Mouse (Mus musculus): ENCODE results near the gene Fam98a. TPM values are rescaled to one million over a fixed set of nuclear protein-coding genes. Genes with fewer than 3 reads are reported as not detected.

Fam98a gene
- 10 to 100 TPM; 35.9 to 38.4 TPM for total RNA-seq (2021)

DNA sequence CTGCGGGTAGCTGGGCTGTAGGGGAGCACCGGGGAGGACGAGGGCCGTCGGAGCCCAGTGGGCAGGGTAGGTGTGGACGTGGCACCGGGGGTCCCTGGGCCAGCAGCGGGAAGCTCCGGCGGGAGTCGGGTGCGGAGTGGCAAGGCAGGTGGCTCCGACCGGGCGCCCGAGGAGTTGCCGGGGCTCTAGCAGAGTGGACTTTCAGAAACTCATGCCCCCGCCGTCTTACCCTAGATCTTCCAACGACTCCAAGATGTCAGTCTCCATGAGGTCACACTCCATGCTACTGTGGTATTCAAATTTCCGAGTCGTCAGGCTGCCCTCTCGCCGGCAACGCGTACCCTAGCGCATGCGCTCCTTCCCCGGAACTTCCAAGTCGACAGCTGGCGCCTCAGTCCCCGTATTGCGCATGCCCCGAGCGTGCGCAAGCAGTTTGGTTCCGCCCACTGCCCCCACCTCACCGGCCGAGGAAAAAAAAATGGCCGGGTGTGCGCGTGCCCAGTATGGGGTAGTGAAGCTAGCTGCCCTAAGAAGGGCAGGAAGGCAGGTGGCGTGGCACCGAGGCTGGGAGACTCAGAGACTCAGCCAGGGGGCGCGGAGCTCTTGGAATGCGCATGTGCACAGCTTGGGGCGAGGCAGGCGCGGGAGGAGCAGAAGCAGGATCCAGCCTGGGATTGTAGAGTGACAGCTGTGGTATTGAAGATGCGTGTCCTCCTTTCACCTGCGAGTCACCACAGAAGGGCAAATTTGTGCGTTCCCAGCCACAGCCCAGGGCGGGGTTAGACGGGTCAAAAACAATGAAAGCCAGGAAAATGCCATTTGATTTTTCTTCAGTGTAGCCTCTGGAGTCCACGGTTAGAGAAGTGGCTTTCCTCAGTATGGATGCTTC, at the start of gene Fam98a:
Gene Fam98a, minus strand, starts transcription at position 435 of the 889 bp plus-strand sequence.
- intact Hi-C loops (cut with DNase I): no loop called here
- peak; percentile 99 for DNase-seq

DNA sequence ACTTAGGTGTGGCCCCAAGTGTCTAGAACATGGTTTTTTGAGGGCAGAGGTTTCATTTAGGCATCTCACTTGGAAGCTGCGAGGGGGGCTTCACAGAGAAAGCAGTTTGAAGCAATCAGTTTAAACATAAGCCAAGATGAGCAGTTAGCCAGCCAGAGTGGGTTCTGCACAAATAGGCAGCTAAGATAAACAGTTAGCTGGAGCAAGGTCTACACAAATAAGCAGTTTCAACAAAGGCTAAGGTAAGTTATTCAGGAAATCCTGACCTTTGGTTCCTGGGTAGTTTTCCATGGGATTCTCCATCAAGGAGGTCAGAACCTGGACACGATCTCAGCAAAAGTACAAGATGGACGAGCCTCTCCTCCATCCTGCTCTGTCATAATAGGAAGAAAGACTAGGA, 46.9 kb upstream of the Fam98a start:
- no peak for DNase-seq
- intact Hi-C loops (cut with DNase I): no loop called here

DNA sequence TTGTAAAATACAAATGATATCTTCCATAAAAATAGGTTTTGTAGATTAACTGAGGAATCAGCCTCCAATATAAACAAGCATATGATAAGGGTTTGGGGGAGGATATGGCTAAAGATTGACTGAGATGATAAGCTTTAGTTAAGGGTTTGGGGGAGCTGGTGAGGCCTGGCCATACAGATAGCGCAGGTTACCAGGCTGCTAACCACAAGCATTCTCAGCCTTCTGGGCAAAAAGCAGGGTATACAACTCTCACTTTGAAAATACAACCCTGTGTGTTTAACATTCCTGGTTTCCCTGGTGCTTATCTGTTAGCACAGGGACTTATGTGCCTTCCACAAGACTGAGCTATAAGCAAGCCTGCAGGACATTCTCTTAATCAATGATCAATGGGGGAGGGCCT, 31.0 kb upstream of the Fam98a start:
- intact Hi-C loops (cut with DNase I): no loop called here
- no peak for DNase-seq

DNA sequence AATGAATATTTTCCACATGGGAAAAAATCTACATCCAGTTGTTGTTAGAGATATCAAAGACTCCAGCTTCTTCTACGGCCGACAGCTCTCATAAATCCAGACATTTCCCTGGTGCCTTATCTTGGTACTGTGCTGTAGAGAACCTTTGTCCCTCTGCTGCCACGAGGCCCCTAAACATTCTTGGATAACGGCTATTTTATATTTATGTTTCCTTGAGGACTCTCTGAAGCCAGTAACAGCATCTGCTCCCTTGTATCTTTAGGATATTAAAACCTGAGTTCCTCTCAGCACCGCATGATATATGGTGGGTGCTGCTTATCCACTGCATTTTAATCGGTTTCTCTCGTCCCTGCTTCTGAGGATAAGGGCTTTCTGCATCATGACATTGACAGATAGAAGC, 23.9 kb upstream of the Fam98a start:
- DNase-seq: no peak
- intact Hi-C loops (cut with DNase I): no loop called here

DNA sequence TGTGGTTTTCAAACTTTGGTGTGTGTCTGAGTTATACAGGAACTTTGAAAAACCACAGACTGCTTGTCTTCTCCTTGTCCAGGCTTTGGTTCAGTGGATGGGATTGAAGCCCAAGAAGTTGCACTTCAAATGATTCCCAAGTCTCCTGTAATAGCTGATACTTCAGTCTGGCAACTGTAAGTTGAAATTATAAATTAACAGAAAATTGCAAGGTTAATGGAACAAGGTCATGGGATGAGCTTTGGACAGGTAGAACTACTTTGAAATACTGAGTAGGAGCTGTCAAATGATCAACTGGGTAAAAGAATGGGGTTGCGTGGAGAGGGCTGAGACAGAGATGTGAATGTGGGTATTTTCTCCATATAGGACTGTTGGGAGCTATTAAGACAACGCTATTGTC, 6.3 kb upstream of the Fam98a start:
- intact Hi-C loops (cut with DNase I): no loop called here
- no peak for DNase-seq

DNA sequence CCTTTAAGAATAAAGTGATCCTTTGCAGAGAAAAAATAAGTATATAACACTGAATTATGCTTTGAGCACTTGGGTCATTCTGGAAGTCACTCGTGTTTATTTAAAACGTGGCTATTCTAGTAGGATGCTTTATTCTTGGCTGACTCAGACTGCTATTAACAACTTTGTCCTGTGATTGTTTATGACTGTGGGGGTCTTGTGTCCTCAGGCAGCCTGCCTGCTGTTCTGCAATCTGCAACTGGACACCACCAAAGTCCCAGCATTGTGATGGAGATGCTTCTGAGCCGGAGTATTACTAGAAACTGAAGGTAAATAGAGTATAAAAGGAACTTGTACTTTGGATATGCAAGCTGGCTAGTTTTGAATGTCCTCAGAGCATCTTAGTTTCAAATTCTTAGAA, 5.3 kb upstream of the Fam98a start:
- DNase-seq: no peak
- intact Hi-C loops (cut with DNase I): no loop called here

DNA sequence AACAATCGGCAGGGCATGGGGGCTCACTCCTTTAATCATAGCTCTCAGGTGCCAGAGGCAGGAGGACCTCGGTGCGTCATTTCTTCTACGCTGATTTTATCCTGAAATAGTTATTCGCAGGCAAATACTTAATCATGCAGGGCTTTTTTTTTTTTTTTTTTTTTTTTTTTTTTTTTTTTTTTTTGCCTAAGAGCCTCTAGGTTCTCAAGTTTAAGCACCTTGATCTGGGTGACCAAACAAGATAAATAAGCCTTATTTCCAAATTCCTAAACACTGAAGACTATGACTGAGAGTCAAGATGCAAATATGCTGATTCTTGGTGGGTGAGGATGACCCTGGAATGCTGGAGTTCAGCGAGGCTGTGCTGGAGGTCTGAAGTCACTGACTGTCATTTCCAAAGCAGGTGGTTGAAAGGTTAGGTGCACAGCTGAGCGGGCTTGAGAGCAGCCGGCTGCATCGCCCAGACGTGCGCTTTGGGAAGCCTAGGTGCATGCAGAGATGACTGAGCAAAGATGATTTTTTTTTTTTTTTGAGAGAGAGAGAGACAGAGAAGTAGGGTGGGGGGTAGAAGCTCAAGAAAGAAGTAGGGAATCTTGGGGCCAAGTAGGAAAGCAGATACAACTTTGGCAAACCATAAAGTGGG, 854 bp downstream of the Fam98a start:
- intact Hi-C loops (cut with DNase I): no loop called here
- peak in 1 of 2 experiments; percentile 12 for DNase-seq

DNA sequence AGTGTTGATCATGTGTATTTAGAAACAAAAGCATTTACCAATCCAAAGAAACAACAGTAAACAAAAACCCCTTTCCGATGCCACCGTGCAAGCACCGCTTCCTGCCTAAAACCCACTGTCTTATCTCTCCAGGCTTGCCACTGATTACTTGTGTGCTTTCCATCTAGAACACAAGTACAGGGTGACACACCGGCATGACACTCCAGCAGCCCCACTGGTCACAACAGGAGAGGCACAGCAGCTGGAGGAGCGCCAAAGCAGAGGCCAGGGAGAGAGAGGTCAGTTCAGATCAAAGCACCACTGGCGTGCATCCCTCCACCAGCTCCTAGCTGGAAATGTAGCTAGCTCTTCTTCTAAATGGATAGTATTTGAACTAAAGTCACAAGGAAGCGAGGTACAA, 7.5 kb downstream of the Fam98a start:
- intact Hi-C loops (cut with DNase I): no loop called here
- DNase-seq: peak; percentile 49 to 52

DNA sequence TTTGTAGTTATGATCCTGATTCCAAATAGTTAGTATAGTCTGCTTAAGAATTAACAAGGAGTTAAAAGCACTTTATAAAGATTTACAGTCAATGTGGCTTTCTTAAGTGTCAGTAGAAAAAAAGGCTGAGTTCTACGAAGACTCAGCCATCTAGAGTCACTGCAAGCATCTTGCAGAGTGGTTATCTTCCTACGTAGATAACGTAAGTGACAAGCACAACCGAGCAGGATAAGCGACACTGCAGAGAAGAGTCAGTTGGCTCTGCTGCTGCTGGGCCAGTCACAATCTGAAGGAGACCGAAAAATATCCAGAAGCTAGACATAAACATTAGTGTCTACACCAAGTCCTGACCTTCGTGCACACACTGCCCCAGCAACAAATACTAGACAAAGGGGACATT, 8.3 kb downstream of the Fam98a start:
- no peak for DNase-seq
- intact Hi-C loops (cut with DNase I): no loop called here

DNA sequence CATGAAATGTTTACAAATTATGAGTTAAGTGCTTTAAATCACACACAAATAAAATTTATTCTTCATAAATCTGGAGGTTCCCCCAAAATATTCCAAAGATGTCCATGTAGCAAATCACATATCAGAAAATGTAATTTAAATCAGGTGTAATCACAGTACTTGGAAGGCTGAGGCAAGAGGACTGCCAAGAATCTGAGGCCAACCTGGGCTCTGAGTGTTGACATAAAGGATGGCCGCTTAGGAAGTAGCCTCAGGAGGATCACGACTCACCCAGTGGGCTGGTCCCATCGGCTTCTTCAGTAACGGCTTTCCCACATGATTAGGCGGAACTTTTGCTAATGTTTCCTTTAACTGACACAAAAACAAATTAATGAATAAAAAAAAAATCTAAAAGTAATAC, 11.9 kb downstream of the Fam98a start:
- intact Hi-C loops (cut with DNase I): loop anchor here (5.0 to 10.0 kb wide), 4 partner anchors 135 to 805 kb away; no protein-coding TSS in a partner anchor
- peak in 1 of 2 experiments; percentile 21 for DNase-seq

DNA sequence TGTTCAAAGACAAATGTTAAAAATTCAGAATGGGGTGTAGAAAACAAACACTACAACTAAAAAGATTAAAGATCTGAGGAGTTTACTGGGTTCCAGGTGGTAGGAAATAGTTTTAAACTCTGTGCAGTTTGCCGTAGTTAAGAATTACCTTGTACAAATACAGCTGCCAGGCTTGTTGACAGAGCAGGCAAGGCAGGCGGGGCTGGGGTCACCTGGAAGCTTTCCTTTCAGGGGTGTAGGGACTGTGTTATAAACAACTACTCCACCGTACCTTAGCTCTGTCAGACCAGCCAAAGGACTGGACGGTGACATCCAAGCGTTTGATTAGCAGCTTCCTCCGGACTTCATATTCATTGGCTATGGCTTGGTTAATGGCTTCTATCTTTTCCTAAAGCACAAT, 12.6 kb downstream of the Fam98a start:
- intact Hi-C loops (cut with DNase I): loop anchor here (5.0 to 10.0 kb wide), 4 partner anchors 134 to 804 kb away; no protein-coding TSS in a partner anchor
- no peak for DNase-seq

DNA sequence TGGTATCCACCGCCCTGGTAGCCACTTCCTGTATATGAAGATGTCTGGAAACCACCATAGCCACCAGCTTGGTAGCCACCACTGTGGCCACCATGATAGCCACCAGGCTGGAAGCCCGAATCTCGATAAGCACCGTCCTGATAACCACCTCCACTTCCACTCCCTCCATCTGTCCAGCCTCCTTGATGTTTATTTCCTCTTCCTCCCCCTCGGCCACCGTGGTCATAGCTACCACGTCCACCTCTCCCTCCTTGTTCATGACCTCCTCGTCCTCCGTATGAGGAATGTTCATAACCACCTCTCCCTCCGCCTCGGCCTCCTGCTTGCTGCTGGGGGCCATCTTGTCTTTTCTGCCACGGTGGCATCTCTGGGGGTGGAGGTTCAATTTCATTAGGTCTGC, 13.3 kb downstream of the Fam98a start:
- no peak for DNase-seq
- intact Hi-C loops (cut with DNase I): loop anchor here (5.0 to 10.0 kb wide), 4 partner anchors 134 to 804 kb away; no protein-coding TSS in a partner anchor

DNA sequence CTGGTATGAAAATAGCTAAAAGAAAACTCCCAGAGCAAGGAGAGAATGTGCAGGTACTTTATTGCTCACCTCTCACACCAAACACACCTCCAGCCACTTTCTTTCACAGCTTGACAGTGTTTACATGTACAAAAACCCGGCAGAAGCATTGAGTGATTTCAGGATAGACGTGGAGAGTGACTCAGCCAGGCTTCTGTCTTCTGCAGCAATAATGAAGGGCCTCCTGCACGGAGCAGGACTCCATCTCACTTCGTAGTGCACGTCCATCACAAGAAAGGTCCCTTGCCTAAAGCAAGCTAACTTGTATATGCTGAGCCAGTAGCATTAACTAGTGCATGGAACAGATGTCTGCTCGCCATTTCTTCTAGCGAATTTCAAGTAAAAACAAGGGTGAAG, 14.7 kb downstream of the Fam98a start:
- intact Hi-C loops (cut with DNase I): loop anchor here (5.0 to 10.0 kb wide), 4 partner anchors 132 to 802 kb away; no protein-coding TSS in a partner anchor
- no peak for DNase-seq

DNA sequence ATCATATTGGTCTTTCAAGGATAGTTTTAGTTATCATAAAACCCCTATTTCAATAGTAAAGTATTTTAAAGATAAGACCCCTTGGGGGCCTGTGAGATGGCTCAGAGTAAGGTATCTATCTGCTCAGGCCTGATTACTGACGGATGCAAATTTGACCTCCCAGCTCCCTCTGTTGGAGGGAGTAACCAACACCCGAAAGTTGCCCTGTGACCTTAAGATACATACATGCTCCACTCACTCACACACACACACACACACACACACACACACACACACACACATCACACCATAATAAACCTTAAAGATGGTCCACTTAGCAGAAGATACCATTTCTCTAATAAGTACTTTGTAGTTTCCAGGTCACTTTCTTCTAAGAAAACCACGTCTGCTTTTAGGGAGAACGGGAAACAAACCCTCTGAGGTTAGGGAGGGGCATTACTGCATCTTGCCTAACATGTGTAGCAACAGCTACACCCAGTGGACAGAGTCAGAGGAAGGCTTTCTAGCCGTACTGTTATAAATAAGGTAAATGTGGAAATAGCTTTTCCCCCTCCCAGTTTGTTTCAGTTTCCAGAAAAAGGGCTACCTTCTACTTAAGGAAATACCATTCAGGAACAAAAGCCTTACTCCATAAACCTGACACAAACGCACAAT, 15.2 kb downstream of the Fam98a start:
- peak; percentile 62 to 72 for DNase-seq
- intact Hi-C loops (cut with DNase I): loop anchor here (1.0 to 10.0 kb wide), 5 partner anchors 132 to 802 kb away; no protein-coding TSS in a partner anchor

DNA sequence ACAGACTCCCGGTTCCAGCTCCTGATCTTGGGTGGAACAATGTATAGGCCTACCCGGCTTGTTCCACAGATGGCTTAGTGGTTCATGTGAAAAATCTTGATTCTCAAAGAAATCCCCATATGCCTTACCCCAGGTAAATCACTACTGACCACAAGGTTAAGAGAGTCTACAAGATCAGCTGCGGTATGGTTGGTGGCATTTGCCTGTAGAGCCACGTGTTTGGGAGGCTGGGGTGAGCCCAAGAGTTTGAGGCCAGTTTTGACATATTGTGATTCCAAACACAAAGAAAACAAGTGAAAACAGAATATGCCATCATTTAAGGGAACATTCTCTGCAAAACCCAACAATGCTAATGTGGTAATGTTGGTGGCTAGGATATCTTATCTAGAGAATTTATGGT, 16.1 kb downstream of the Fam98a start:
- intact Hi-C loops (cut with DNase I): loop anchor here (1.0 to 10.0 kb wide), 5 partner anchors 131 to 801 kb away; no protein-coding TSS in a partner anchor

DNA sequence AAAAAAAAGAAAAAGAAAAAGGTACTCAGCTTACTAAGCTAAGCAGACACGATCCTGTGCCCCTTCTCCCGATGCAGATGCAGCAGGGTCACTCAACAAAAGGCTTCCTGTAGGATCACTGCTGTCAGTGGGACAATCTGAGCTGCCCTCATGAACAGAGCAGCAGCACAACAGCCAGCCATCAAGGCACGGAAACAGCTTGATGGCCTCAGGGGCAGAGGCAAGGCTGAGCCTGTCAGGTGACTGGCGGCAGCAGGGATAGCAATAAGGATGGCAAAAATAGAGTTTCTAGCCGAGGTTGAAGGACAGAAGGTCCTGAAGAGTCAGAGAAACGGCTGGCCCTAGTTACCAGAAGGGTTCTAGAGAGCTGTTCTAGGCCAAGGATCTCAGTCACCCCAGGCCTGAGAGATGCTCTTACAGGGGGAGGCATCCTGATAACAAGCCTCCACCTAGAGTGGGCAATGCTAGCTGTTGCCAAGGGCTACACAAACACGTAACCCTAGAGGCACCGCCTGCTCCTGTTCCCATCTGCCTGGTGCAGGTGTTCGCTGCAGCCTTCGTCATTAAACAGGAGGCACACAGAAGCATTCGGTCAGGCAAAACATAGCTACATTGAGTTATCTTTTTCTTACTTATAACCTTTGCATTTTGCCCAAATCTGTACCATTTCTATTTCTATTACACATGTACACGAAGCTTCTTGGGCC, 17.3 kb downstream of the Fam98a start:
- no peak for DNase-seq
- intact Hi-C loops (cut with DNase I): loop anchor here (5.0 to 10.0 kb wide), 5 partner anchors 130 to 800 kb away; no protein-coding TSS in a partner anchor

More for the DNA sequence above, 16.1 kb downstream of the Fam98a start:
- DNase-seq: no peak

DNA sequence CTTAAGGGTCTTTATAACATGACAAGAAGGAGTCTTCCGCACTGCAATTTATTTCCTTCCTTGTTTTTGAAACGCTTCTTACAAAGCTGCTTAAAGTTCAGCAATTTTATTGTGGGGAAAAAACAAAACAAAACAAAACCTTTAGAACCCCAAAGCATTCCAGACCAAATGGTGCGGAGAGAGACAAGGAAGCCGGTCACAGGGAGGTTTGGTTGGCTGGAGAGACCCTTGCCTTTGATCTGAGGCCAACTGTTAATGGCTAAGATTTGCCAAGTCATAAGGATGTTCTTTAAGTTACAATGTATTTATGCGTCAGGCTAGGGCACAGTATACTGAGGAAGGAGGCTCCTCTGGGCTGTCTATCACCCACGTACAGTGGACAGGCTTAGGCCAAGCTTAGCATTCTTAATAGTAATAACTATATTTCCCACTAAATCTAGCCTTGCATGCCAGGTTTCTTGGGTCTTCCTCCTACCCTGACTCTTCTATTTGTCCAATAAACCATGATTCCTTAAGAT, 19.2 kb downstream of the Fam98a start:
- DNase-seq: no peak
- intact Hi-C loops (cut with DNase I): loop anchor here (2.0 to 10.0 kb wide), 5 partner anchors 38 to 798 kb away; no protein-coding TSS in a partner anchor

DNA sequence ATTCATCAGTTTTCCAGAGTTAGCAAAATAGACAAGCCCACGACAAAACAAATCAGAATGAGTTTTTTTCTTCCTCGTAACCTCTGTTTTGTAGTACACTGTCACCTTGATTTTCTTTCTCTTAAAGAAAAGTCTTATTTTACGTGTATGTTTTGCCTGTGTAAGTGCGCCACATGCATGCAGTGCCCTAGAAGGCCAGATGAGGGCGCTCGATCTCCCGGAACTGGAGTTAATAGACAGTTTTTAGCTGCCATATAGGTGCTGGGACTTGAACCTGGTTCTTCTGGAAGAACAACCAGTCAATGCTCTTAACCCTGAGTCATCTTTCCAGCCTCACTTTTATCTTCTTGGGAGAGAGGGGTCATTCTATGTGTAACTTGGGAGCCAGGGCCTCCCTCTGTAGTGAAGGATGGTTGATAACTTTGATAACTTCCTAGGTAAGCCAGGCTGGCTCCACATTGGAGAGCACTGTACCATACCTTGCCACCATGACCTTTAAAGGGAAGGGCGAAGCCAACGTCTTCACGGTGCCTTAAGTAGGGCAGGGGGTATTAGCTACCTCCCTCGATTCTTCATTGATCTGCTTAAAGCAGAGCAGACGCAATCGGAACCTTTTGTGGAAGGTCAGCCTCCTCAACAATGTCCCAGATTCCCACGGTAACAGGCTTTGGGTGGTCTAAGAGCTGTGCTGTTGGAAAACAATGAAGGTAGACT, 22.4 kb downstream of the Fam98a start:
- no peak for DNase-seq
- intact Hi-C loops (cut with DNase I): no loop called here

DNA sequence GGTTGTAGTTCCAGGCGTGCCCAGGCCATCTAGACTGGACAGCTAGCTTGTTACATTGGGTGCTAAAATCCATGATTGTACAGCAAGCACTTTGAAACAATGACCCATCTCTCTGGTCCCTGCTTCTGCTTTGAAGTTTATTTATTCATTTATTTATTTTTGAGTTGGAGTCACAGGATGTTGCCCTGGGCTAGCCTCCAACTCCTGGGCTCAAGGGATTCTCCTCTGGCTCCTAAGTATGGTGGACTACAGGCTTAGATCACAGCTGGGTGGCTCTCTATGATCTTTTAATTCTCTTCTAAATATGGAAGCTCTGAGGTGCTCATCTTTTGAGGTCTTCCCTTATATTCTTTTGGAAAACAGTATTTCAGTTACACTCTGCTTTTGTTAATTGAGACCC, 25.3 kb downstream of the Fam98a start:
- DNase-seq: peak in 1 of 2 experiments; percentile 20
- intact Hi-C loops (cut with DNase I): no loop called here

Data from heart, postnatal 10 days (tissue).